Mouse (Mus musculus): ENCODE results near the gene Sprr2a3. TPM values are rescaled to one million over a fixed set of nuclear protein-coding genes. Genes with fewer than 3 reads are reported as not detected.
"Not testable (repeated sequence)": the region's sequence is repeated elsewhere in the genome, so short reads cannot be mapped to it uniquely, and the experiment has no call there.

Sprr2a3 gene
- polyA plus RNA-seq, 1 experiment from 2014 or later: 0.87 TPM

DNA sequence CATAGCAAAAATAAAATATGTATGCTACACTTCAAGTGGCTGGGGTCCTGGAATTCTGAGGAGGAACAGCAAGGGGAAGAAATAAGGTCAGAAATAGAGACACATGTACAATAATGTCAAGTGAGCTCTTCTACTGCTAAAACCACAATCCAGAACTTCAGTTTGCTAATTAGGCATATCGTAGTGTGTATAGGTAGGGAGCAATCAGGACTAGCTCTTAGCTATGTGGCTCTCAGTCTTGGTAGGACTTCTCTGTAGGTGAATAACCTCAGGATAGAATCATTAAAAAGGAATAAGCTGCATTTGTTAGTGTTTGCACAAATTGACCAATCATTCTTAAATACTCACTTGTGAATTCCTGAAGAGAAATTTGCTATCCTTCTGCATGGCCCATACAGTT is 11.2 kb upstream of the Sprr2a3 start:
- not testable (repeated sequence) for H3K4me2 ChIP-seq; H3K9ac ChIP-seq; H3K36me3 ChIP-seq; H3K4me3 ChIP-seq; H3K27ac ChIP-seq; H3K9me3 ChIP-seq; H3K27me3 ChIP-seq; ATAC-seq (ENCODE audit: borderline replicate concordance, extremely low read depth, low FRiP score, low TSS enrichment); H3K4me1 ChIP-seq
- no CpG with 5 or more reads among the region's 1 CpGs for WGBS

DNA sequence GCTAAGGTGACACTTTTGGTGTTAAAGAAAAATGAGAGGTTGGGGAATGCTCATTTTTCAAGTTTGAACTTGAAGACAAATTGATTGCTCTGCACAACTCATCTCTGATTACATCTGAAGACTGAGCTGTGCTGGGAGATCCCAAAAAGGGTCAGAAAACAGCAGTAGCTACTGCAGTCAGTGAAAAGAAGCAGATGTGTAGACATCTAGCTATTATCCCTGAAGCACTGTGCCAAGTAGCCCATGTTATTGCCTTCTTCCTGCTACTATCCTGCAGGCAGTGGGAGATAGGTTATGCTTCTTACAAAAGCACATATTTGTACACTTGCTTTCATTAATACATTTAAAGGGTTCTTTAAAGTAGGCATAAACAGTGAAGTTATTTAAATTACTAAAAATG is 5.6 kb upstream of the Sprr2a3 start:
- not testable (repeated sequence) for H3K27me3 ChIP-seq; H3K4me3 ChIP-seq; H3K9ac ChIP-seq; H3K27ac ChIP-seq; H3K4me1 ChIP-seq; ATAC-seq (ENCODE audit: borderline replicate concordance, extremely low read depth, low FRiP score, low TSS enrichment); H3K4me2 ChIP-seq; H3K9me3 ChIP-seq; H3K36me3 ChIP-seq

DNA sequence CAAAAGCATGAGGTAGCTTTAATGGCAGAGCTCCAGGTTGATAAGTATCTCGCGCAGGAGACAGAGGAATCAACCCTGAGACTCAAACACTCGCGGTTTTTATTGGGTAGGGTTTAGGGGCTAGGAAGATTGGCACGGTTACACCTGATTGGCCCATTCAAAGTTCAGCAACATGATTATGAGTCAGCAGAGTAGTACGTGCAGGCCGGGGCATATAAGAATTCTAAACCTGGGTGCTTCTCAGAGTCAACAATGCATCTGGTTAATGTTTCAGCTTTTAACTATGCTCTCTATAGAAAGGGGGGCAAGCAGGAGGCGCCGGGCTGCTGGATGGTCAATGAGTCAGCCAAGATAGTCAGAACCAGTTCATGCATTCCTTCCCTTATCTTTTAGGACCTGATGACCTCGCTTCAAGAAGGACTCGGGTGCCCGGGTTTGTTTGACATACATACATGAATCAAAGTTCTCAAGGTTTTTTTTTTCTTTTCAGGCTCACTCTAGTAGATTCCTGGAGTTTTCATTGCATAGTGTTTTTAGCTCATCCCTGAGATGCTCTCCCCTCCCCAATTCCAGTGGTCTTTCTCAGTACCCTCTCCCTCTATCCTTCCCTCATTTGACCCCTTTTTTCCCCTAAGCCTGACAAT is 4.1 kb upstream of the Sprr2a3 start:
- H3K4me2 ChIP-seq, H3K4me3 ChIP-seq, H3K9me3 ChIP-seq, H3K36me3 ChIP-seq, H3K27ac ChIP-seq, H3K27me3 ChIP-seq, H3K9ac ChIP-seq, H3K4me1 ChIP-seq: not testable (repeated sequence)
- 9% methylated on average over 5 of the region's 12 CpGs for WGBS
- ATAC-seq (ENCODE audit: borderline replicate concordance, extremely low read depth, low FRiP score, low TSS enrichment): peak; percentile 62

DNA sequence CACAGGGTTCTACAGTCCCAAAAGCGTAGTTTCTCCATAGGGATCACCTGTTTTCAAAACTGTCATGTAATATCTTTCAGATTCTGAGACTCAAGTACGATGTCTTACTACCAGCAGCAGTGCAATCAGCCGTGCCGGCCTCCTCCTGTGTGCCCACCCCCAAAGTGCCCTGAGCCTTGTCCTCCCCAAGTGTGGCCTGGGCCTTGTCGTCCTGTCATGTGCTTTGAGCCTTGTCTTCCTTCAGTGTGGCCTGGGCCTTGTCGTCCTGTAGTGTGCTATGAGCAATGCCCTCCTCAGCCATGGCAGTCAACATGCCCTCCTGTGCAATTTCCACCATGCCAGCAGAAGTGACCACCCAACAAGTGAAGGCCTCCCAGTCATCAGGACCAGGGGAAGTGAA is 3.3 kb downstream of the Sprr2a3 start:
- not testable (repeated sequence) for H3K36me3 ChIP-seq; H3K27ac ChIP-seq; H3K9me3 ChIP-seq; H3K9ac ChIP-seq; H3K4me2 ChIP-seq; ATAC-seq (ENCODE audit: borderline replicate concordance, extremely low read depth, low FRiP score, low TSS enrichment); H3K4me1 ChIP-seq; H3K4me3 ChIP-seq; H3K27me3 ChIP-seq
- WGBS: 83% methylated on average over 4 of the region's 6 CpGs

DNA sequence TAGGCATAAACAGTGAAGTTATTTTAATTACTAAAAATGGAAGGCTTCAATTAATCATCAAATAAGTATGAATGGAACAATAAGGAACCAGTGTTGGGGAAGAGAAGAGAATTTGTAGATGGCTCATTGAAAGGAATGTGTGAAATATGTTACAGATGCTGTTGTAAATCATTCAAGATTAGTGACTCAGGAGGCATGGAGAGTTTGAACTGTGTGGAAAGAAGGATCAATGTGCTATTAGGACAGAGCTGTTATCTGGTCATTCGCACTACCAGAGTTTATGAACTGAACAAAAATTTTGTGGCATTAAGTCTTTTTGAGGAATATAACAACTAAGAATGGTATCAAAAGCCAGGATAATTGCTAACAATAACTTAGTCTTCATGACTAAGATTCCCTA is 22.2 kb downstream of the Sprr2a3 start:
- no peak for ATAC-seq (ENCODE audit: borderline replicate concordance, extremely low read depth, low FRiP score, low TSS enrichment)
- Histone ChIP-seq H3K27me3 (no peaks in the 10 kb centered on the region), H3K4me2 (no peak overlapping the region), H3K4me1 (no peaks in the 10 kb centered on the region), H3K9ac (no peak overlapping the region), H3K9me3 (no peaks in the 10 kb centered on the region), H3K36me3 (no peaks in the 10 kb centered on the region), H3K4me3 (no peak overlapping the region), H3K27ac (no peak overlapping the region)
- WGBS: 94% methylated on average over 1 of the region's 1 CpGs

DNA sequence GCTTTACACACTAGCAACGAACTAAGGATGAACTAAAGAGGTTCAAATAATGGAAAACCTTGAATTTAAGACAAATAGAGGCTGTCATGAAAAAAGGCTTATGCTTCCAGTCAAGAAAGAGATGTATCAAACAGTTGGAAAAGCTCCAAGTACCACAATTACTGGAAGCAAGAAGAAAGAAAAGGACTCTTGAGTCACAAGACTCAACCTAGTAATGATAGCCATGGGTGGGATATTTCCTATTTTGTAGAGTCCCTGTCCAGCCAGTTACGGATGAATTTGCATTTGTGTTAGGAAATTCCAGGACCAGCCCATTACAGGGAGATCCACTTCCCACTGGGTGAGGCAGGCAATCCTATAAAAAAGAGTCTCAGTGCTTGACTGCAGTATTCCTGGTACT is 31.1 kb downstream of the Sprr2a3 start, which contains the start of gene Sprr2b:
Gene Sprr2b, plus strand, starts transcription at position 301 of the 400 bp plus-strand sequence.
- H3K4me2 ChIP-seq: no peak within 1 kb of the TSS
- no peaks in the 10 kb centered on the region for H3K36me3 ChIP-seq
- no peaks in the 10 kb centered on the region for H3K4me1 ChIP-seq
- H3K27ac ChIP-seq: no peak within 1 kb of the TSS
- 72% methylated on average over 2 of the region's 2 CpGs for WGBS
- no peaks in the 10 kb centered on the region for H3K27me3 ChIP-seq
- H3K9ac ChIP-seq: no peak within 1 kb of the TSS
- H3K4me3 ChIP-seq: no peak within 1 kb of the TSS
- H3K9me3 ChIP-seq: no peaks in the 10 kb centered on the region
- ATAC-seq (ENCODE audit: borderline replicate concordance, extremely low read depth, low FRiP score, low TSS enrichment): no peak

DNA sequence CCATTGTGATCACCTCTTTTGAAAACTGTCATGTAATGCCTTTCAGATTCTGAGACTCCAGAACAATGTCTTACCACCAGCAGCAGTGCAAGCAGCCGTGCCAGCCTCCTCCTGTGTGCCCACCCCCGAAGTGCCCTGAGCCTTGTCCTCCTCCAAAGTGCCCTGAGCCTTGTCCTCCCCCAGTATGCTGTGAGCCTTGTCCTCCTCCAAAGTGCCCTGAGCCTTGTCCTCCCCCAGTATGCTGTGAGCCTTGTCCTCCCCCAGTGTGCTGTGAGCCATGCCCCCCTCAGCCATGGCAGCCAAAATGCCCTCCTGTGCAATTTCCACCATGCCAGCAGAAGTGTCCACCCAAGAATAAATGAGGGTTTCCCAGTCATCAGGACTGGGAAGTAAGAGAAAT is 32.2 kb downstream of the Sprr2a3 start:
- 83% methylated on average over 2 of the region's 2 CpGs for WGBS
- Histone ChIP-seq H3K27ac (no peak overlapping the region), H3K27me3 (no peaks in the 10 kb centered on the region), H3K4me1 (no peaks in the 10 kb centered on the region), H3K36me3 (no peaks in the 10 kb centered on the region), H3K9ac (no peak overlapping the region), H3K9me3 (no peaks in the 10 kb centered on the region), H3K4me3 (no peak overlapping the region), H3K4me2 (no peak overlapping the region)
- no peak for ATAC-seq (ENCODE audit: borderline replicate concordance, extremely low read depth, low FRiP score, low TSS enrichment)

DNA sequence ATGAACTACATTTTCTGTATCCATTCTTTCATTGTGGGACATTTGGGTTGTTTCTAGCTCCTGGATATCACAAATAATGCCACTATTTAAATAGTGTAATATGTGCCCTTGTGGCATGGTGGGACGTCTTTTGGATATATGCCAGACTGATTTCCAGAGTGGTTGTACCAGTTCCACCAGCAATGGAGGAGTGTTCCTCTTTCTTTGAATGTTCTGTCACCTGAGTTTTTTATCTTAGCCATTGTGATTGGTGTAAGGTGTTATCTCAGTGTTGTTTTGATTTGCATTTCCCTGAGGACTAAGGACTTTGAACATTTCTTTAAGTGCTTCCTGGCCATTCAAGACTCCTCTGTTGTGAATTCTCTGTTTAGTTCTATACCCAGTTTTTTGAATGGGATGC is 51.1 kb downstream of the Sprr2a3 start:
- Histone ChIP-seq H3K27me3 (no peaks in the 10 kb centered on the region), H3K36me3 (no peaks in the 10 kb centered on the region), H3K4me3 (no peak overlapping the region), H3K4me1 (no peaks in the 10 kb centered on the region), H3K9me3 (no peaks in the 10 kb centered on the region), H3K27ac (no peak overlapping the region), H3K9ac (no peak overlapping the region), H3K4me2 (no peak overlapping the region)
- 57% methylated on average over 1 of the region's 1 CpGs for WGBS
- no peak for ATAC-seq (ENCODE audit: borderline replicate concordance, extremely low read depth, low FRiP score, low TSS enrichment)

DNA sequence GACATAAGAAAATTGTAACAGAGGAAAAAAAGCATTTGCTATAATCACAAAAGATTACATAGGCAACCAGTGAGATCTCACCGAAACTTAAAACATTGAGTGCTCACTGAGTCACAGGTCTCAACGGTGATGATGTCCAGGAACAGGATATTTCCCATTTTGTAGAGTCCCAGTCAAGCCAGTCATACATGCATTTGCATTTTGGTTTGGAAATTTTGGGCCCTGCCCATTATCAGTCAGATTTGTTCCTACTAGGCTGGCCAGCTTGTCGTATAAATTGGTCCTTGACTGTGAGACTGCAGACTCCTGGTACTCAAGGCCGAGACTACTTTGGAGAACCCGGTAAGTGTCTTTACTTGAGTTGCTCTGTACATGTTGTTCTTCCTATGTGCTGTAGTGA is 53.6 kb downstream of the Sprr2a3 start, which contains the start of gene Sprr2d:
Gene Sprr2d, plus strand, starts transcription at position 301 of the 400 bp plus-strand sequence.
- no peaks in the 10 kb centered on the region for H3K36me3 ChIP-seq
- no peak within 1 kb of the TSS for H3K4me2 ChIP-seq
- no peak for ATAC-seq (ENCODE audit: borderline replicate concordance, extremely low read depth, low FRiP score, low TSS enrichment)
- WGBS: 81% methylated on average over 5 of the region's 5 CpGs
- H3K4me1 ChIP-seq: no peaks in the 10 kb centered on the region
- no peaks in the 10 kb centered on the region for H3K27me3 ChIP-seq
- H3K4me3 ChIP-seq: no peak within 1 kb of the TSS
- no peaks in the 10 kb centered on the region for H3K9me3 ChIP-seq
- no peak within 1 kb of the TSS for H3K27ac ChIP-seq
- no peak within 1 kb of the TSS for H3K9ac ChIP-seq

Other genes starting within 250 kb of the Sprr2a3 start
- 0.38 and 0.51 TPM in 2 replicates for gene Lor, start 202.3 kb upstream of the Sprr2a3 start, polyA plus RNA-seq (2015; fragmentation: Nextera tagmentation; extraction: Ambion mirVana)
- gene Prr9, start 161.5 kb upstream of the Sprr2a3 start, polyA plus RNA-seq (2015; fragmentation: Nextera tagmentation; extraction: Ambion mirVana): not detected in 2 replicates
- not detected in 2 replicates for gene Lelp1, start 142.7 kb upstream of the Sprr2a3 start, polyA plus RNA-seq (2015; fragmentation: Nextera tagmentation; extraction: Ambion mirVana)
- gene Sprr2a1, start 69.6 kb upstream of the Sprr2a3 start, polyA plus RNA-seq (2015; fragmentation: Nextera tagmentation; extraction: Ambion mirVana): 0.22 TPM in 1 of 2 replicates, not detected in the other
- 4.2 and 15.4 TPM in 2 replicates for gene Sprr2a2, start 69.5 kb upstream of the Sprr2a3 start, polyA plus RNA-seq (2015; fragmentation: Nextera tagmentation; extraction: Ambion mirVana)
- gene Sprr2b, start 31.2 kb downstream of the Sprr2a3 start, polyA plus RNA-seq (2015; fragmentation: Nextera tagmentation; extraction: Ambion mirVana): not detected in 2 replicates
- not detected in 2 replicates for gene Sprr2d, start 53.7 kb downstream of the Sprr2a3 start, polyA plus RNA-seq (2015; fragmentation: Nextera tagmentation; extraction: Ambion mirVana)
- gene Sprr2e, start 66.7 kb downstream of the Sprr2a3 start, polyA plus RNA-seq (2015; fragmentation: Nextera tagmentation; extraction: Ambion mirVana): not detected in 2 replicates
- not detected in 2 replicates for gene Sprr2f, start 79.8 kb downstream of the Sprr2a3 start, polyA plus RNA-seq (2015; fragmentation: Nextera tagmentation; extraction: Ambion mirVana)
- gene Sprr2h, start 100.3 kb downstream of the Sprr2a3 start, polyA plus RNA-seq (2015; fragmentation: Nextera tagmentation; extraction: Ambion mirVana): not detected in 2 replicates
- gene Sprr2i, start 122.6 kb downstream of the Sprr2a3 start, polyA plus RNA-seq (2015; fragmentation: Nextera tagmentation; extraction: Ambion mirVana): not detected in 2 replicates
- gene Sprr2j-ps, start 132.7 kb downstream of the Sprr2a3 start, polyA plus RNA-seq (2015; fragmentation: Nextera tagmentation; extraction: Ambion mirVana): not detected in 2 replicates
- 7.5 and 8.0 TPM in 2 replicates for gene Gm9774, start 144.0 kb downstream of the Sprr2a3 start, polyA plus RNA-seq (2015; fragmentation: Nextera tagmentation; extraction: Ambion mirVana)
- gene Sprr2k, start 147.2 kb downstream of the Sprr2a3 start, polyA plus RNA-seq (2015; fragmentation: Nextera tagmentation; extraction: Ambion mirVana): not detected in 2 replicates
- not detected in 2 replicates for gene Sprr1b, start 153.4 kb downstream of the Sprr2a3 start, polyA plus RNA-seq (2015; fragmentation: Nextera tagmentation; extraction: Ambion mirVana)
- 0.20 TPM in 1 of 2 replicates, not detected in the other for gene Sprr3, start 173.3 kb downstream of the Sprr2a3 start, polyA plus RNA-seq (2015; fragmentation: Nextera tagmentation; extraction: Ambion mirVana)
- 0.82 and 1.2 TPM in 2 replicates for gene Sprr1a, start 200.5 kb downstream of the Sprr2a3 start, polyA plus RNA-seq (2015; fragmentation: Nextera tagmentation; extraction: Ambion mirVana)
- gene Sprr4, start 215.1 kb downstream of the Sprr2a3 start, polyA plus RNA-seq (2015; fragmentation: Nextera tagmentation; extraction: Ambion mirVana): not detected in 2 replicates
- not detected in 2 replicates for gene 2310046K23Rik, start 249.1 kb downstream of the Sprr2a3 start, polyA plus RNA-seq (2015; fragmentation: Nextera tagmentation; extraction: Ambion mirVana)